Mouse (Mus musculus): ENCODE results near the gene Kalrn.

Kalrn gene

DNA sequence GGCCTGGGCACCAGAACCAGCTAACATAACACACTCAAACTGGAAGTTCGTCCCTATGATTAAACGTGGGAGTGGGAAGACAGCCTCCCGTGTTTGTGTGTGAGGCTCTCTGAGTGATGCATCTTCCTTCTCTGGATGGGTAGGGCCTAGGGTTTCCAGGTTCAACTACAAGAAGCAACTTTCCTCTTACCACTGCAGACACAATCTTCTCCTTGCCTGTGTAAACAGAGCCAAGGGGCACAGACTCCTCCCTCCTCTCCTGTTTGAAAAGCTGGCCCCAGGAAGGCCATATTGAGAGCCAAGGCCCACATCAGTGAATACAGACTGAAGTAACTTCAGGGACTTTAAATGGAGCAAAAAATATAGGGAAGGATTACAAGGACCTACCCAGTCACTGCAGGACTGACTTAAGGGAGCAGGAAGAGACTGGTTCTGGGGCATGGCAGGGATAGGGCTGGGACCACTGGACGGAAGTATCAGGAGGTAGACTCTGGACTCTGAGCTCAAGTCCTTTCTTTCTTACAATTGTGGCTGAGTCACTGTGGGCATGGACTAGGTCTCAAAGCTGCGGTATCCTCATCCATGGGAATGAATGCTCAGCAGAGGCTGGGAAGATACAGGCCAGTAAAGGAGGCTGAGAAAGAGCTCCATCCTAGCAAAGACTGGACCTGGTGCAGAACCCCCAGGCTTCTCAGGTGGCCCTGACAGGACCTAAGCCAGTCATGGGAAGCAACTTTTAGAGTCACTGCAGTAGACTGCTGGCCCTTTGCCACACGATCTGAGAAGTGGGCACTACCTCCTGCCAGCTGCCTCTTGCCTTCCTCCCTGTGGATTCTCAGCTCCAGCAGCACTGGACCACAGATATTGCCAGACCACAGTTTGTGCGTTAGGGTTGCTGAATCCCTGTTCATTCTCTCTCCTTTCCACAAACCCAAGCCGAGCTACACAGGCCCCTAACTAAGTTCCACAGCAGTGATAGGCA lies 228.1 kb downstream of the Kalrn start:
- DNase-seq: no peak

GRCm38 (mm10) chr16:34343968-34344367 lies 229.4 kb downstream of the Kalrn start:
- DNase-seq: peak; percentile 75

GRCm38 (mm10) chr16:34343161-34343560 lies 230.2 kb downstream of the Kalrn start:
- no peak for DNase-seq

GRCm38 (mm10) chr16:34342369-34343160 lies 230.8 kb downstream of the Kalrn start:
- no peak for DNase-seq

- DNase-seq: peak; percentile 74
These were observed 238.4 kb downstream of the Kalrn start for GRCm38 (mm10) chr16:34334919-34335318.

DNA sequence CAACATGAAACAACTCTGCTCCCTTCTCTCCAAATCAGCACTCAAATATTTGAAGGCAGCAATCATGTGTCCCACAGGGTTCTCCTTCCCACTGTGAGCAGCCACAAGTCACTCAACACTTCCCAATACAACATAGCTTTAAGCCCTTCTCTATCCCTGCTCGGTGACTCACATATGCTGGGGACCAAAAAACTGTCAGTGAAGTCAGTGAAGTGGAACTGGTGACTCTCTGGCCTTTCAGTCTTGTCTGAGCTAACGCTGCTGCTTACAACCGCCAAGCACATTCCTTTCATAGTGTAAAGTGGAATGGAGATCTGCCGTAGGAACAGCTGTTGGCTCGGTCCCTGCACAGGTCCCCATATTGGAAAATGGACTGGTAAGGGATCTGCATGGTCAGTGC lies 241.7 kb downstream of the Kalrn start:
- DNase-seq: no peak

DNA sequence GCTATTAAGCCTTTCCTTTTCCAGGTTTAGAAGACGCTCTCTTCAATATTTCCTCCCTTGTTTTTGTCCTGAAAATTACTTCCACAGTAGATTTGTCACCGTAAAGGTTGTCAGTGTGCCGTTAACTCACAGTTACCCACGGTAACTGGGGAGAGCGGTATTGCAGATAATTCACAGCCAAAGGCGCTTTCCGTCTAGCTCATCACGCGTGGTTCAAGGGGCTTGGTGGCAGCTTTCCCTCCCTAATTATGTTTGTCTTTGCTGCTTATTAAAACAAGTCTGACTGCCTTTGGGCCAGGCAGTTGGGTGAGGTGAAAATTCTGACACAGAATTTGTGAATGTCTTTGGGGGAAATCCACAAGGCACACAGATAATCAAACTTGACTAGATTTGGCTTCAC lies 243.5 kb downstream of the Kalrn start:
- DNase-seq: no peak

DNA sequence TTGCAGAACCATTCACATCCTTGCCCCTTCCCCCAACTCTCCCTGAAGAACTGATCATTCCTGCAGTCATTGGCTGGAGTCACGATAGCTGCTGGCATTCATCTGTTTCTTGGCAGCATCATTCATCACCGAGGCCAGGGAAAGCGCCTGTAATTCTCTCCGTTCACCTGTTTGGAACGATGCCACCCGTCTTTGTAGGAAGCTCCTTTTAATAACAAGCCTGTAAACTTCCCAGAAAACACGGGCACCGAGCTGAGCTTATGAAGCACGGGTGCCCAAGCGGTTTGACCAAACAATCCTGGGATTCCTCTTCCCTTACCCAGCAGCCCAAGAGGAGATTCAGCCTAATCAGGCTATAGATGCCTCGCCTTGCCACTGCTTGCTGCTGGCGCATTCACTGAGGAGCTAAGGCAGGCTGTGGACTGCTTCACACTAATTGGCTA lies 243.9 kb downstream of the Kalrn start:
- no peak for DNase-seq

- no peak for DNase-seq
These were observed 245.4 kb downstream of the Kalrn start for GRCm38 (mm10) chr16:34327890-34328289.

DNA sequence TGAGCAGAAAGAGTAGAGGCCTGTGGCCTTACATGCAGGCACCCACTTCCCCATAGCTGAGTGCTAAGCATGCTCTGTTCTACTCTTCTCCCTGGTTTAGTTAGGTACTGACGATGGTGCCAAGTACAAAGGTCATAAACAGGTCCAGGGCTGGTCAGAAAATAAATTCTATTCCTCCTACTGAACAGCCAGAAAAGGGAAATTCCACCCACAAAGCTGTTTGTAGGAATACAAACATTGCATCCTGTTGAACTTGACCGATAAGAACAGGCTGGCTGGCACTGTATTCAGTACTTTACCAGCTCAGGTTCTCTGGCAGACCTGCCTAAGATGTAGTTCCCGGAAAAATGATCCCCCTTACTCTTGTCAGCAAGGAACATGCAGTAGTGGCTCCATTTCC lies 247.5 kb downstream of the Kalrn start:
- no peak for DNase-seq

- no peak for DNase-seq
These were observed 248.2 kb downstream of the Kalrn start for GRCm38 (mm10) chr16:34325161-34325560.

GRCm38 (mm10) chr16:34324735-34325134 lies 248.6 kb downstream of the Kalrn start:
- peak; percentile 43 for DNase-seq

DNA sequence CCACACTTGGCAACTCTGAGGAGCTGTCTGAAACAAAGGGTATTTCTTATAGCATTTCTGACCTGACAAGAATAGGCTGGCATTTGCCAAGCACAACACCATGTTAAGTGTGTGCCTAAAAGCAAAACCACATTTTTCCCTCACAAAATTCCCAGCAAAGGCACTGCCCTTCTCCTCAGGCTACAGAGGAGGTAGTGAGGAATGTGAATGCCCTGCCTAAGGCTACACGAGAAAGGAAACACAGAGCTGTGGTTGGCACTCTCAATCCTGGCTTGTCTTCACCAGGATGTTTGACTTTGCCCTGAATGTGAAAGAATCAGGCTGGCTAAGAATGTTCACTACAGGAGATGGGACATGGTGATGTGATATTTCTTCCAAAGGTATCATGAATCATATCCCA lies 249.8 kb downstream of the Kalrn start:
- DNase-seq: no peak

GRCm38 (mm10) chr16:34322546-34322945 lies 250.8 kb downstream of the Kalrn start:
- DNase-seq: peak; percentile 86

- no peak for DNase-seq
These were observed 252.1 kb downstream of the Kalrn start for GRCm38 (mm10) chr16:34321066-34321790.

DNA sequence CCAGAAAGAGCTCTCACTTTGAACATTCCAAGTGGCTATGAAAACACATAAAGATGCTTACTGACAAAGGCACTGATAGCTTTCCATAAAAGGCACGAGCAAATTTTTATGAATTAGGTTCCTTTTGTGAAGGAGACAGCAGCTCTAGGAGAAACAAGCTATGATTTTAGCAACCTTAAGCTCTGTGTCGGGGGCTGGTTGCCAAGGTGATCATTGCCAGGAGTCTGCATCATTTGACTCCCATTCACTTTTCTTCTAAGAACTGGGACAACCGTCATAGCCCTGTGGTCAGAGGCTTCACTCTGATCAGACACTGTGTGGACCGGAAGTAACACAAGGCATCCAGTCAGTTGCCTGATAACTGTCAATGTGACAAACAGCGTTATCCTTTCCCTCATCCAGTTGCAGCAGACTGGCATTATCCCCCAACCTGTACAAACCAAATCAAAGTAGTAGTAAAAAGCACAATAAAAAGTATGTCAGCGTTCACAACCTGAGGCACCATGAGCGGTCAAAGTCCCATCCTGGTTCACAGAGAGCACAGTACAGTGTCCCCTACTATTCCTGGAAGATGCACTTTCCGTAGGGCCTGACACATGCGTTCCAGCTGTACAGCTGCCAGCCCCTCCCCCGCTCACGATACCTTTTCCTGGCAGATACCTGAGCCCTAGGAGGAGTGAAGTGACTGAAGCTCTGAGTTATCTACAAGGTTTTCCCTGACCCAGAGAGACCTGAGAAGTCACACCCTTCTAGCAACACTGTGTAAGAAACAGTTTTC lies 253.1 kb downstream of the Kalrn start:
- DNase-seq: no peak

DNA sequence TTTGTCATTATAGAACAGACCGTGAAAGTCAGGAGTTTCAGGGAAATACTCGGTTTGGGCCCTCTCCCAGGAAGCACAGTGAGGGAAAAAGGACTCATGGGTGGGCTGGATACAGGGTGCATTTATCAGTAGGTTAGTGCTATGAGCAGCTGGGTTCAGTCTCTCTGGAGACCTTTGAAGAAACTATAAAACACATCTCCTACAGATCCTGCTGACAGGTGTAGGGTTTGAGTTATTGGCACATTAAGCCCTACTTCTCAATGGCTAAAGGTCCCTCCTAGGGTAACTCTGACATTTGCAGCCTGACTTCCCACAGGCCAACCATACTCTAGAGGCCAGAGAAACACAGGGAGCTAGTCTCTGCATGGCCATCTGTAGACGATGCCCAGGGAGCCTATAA lies 256.2 kb downstream of the Kalrn start:
- DNase-seq: no peak

DNA sequence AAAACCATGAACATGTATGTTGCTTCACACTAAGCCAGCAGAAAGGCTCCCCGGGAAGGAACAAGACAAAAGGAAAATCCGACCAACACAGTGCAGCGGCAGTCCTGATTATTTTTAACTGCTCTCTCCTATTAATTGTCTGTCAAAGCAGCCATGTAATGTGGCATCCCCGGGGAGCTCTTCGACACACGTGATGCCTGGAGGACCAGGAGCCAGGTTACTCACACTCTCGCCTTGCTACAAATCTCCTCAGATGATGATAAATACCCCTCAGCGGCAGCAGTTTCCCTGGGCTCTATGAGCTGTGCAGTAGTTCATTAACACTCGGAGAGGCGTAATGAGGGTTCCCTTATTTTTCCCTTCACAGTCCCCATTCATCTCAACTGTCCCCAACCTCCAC lies 257.1 kb downstream of the Kalrn start:
- no peak for DNase-seq

DNA sequence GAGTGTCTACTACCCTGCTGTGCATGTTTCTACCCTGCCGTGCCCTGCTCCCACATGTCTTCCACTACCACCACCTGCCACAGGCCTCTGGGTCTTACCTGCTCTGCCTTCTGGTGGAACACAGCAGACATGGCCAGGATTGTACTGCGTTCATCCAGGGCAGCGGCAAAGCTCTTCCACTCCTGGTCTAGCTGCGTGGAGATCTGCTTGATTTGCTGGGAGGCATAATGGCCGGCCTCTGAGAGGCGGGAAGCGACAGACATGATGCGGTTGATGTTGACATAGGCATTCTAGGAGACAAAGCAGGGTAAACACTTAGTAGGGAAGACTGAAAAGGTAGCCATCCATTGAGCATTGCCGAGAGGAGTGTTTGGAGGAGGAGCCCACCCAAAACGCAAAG lies 259.3 kb downstream of the Kalrn start:
- no peak for DNase-seq

GRCm38 (mm10) chr16:34311577-34311976 lies 261.8 kb downstream of the Kalrn start:
- no peak for DNase-seq

DNA sequence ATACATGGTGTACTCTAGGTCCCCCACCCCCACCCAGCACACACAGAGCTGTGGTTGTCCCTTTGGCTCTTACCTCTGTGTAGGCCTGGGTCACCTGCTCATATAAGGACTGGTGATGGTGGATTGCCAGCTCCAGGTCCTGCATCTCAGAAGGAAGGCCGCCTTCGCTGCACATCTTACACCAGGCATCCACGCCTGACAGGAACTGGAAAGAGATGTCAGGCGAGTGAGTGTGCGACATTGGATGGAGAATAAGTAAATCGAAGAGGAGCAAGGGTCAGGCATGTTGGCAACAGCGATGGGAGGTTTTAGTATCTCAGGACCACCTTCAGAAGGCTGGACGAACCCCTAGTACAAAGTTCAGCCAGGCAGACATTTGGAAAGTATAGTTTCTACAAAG lies 263.0 kb downstream of the Kalrn start:
- no peak for DNase-seq

DNA sequence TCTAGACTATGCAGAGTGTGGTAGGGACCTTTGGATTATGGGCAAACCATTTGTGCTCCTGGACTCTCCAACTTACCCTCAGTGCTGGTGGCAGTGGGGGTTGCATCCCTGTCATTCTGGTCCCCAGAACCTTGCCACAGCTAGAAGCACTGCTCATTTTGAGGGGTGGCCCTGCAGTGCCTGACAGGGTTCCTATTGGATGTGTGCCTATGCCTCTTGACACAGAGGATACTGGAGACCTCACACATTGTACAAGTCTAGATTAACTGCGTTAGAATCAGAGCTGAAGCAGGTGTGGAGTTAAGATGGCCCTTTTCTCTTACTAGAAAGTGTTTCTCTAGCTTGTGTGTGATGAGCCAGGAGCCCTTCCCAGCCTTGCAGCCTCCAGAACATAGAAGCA lies 265.0 kb downstream of the Kalrn start:
- DNase-seq: no peak

Data from kidney, postnatal 10 days (tissue).